Mouse (Mus musculus): Measurements from ENCODE around the gene Acot2.
"Not testable (repeated sequence)": the region's sequence is repeated elsewhere in the genome, so short reads cannot be mapped to it uniquely, and the experiment has no call there.

GRCm38 (mm10) chr12:83999237-83999636, 11.6 kb downstream of the Acot2 start:
- not testable (repeated sequence) for TF ChIP-seq POLR2A, CTCF (IDR thresholded peaks at IDR 0.05; ENCODE audit: extremely low read depth, insufficient read depth, low read length)

All from cortical plate, adult 2 months (tissue).